Mouse (Mus musculus) bone marrow macrophage, adult 2 months (primary cell): Measurements from ENCODE around the gene Galnt7. TPM values are rescaled to one million over a fixed set of nuclear protein-coding genes. Genes with fewer than 3 reads are reported as not detected.
A peak's percentile ranks its signal among the peaks of the same experiment; 100 is the strongest.

Experiments used
- H3K27ac ChIP-seq: 2 replicates; pipeline ENCODE4 v1.5.1; 2012; ENCODE audit warnings: low read depth, low read length; ENCODE audit not compliant: insufficient read depth
- H3K4me1 ChIP-seq: 2 replicates; pipeline ENCODE4 v1.6.1; 2012; ENCODE audit warnings: low read length; ENCODE audit not compliant: control insufficient read depth, insufficient read depth
- H3K4me3 ChIP-seq: 2 replicates; pipeline ENCODE4 v1.5.1; 2012; ENCODE audit warnings: mild to moderate bottlenecking, low read length, moderate library complexity; ENCODE audit not compliant: insufficient read depth
- CTCF ChIP-seq: IDR thresholded peaks from 2 replicates; pipeline ENCODE4 v1.5.1; 2012; ENCODE audit warnings: low read depth, mild to moderate bottlenecking, low read length, moderate library complexity
- POLR2A ChIP-seq: IDR thresholded peaks from 2 replicates; pipeline ENCODE4 v1.6.1; 2012; ENCODE audit warnings: mild to moderate bottlenecking, low read depth, low read length, borderline replicate concordance
- polyA plus RNA-seq: library from polyadenylated mRNA; stranded (reverse); fragments of >200 nt; gene quantifications from 2 replicates; pipeline ENCODE4 v1.2.4, GENCODE M21; 2012; ENCODE audit not compliant: missing spikeins, insufficient read depth, insufficient read length

Gene Galnt7
- polyA plus RNA-seq, 1 experiment, result 24.7 TPM

DNA sequence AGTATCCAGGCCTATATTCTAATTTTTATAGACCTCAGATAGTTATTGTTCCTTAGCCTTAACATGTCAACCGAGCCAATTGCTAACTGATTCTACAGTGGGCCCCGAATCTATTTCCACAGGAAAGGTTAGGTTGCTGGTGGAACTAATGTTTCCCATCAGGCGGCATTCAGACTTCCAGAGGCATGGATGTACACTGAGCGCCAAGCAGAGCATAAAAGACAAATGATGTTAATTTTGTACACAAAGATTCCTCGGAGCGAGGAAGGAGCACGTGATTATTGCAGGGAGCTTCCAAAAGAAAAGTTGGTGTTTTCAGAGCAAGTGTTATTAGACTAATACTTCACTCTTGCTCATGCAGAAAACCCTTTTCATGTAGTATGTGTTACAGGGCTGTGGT, 21.1 kb downstream of the Galnt7 start:
- H3K4me3 ChIP-seq, result no peak overlapping the region
- H3K4me1 ChIP-seq, result peaks cover 18% of the 10 kb centered on the region
- TF ChIP-seq POLR2A (no peak), CTCF (no peak)
- H3K27ac ChIP-seq, result no peak overlapping the region

DNA sequence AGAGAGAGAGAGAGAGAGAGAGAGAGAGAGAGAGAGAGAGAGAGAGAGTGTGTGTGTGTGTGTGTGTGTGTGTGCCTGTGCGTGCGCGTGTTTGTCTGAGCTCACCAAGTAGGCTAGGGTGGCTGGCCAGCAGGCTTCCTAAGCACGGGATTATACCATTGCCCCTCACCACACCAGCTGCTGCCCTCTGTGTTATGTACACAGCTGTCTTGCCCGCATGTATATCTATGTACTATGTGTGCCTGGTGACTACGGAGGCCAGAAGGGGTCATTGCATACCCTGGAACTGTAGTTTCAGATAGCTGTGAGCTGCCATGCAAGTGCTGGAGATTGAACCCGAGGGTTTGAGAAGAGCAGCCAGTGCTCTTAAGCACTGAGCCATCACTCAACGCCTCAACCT, 22.7 kb downstream of the Galnt7 start:
- TF ChIP-seq POLR2A (no peak), CTCF (no peak)
- peaks cover 16% of the 10 kb centered on the region for H3K4me1 ChIP-seq
- H3K27ac ChIP-seq, result no peak overlapping the region
- H3K4me3 ChIP-seq, result no peak overlapping the region

DNA sequence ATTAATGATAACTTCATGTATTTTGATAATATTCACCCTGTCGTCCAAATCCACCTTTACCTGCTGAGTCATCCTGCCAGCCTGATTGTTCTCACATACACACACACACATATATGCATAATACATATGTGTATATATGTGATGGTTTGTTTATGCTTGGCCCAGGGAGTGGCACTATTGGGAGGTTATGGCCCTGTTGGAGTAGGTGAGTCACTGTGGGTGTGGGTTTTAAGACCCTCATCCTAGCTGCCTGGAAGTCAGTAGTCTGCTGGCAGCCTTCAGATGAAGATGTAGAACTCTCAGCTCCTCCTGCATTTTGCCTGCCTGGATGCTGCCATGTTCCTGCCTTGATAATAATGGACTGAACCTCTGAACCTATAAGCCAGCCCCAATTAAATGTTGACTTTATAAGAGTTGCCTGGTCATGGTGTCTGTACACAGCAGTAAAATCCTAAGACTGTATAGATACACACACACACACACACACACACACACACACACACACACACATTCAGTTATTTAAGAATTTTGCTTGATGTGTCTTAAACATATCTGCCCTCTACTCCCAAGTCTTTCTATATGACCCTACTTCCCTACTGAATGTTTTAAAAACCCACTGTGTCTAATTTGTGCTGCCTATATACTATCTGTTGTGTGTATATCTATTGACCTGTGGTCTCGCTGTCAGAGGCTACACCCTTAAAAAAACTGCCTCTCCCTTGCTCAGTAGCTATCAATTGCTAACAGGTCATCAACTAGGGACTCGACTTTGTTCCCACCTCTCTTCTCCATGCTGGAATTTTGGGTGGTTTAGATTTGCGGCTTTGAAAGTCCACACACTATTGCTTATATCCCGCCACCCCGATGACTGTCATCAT, 23.8 kb downstream of the Galnt7 start:
- H3K27ac ChIP-seq, result no peak overlapping the region
- no peak for TF ChIP-seq POLR2A
- TF ChIP-seq CTCF, result no peak
- H3K4me1 ChIP-seq, result peaks cover 16% of the 10 kb centered on the region
- H3K4me3 ChIP-seq, result no peak overlapping the region

DNA sequence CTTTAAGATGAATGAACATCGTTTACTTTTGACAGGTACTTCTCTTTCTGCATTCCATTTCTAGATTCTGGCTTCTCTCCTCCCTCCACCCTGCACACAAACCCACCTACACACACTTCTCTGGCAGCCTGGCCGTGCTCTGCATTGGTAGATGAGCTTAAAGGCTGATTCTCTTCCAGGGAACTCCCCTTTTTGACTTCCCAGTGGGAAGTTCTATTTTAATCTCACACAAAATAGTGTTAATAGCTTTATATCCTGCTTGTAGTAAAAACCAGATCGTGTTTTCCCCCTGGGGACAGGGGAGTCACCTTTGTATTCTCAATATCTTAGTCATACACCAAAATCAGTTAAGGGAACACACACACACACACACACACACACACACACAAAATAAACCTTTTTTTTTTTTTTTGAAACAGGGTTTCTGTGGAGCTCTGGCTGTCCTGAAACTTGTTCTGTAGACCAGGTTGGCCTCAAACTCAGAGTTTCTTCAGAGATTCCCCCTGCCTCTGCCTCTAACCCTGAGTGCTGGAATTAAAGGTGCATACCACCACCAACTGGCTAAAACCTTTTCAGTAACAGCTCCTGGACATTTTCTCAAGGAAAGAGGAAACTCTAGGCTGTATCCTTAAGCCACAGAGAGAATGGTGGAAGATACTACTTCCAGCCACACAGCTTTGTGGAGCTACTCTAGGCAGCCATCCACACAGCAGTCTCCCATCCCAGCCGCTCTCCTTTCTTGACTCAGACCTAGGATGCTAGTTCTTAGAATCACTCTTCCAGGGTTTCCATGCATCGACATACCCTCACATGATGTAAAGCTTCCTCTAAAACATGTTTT, 24.7 kb downstream of the Galnt7 start:
- no peak for TF ChIP-seq CTCF
- no peak for TF ChIP-seq POLR2A
- peaks cover 19% of the 10 kb centered on the region for H3K4me1 ChIP-seq
- no peak overlapping the region for H3K4me3 ChIP-seq
- H3K27ac ChIP-seq, result no peak overlapping the region

DNA sequence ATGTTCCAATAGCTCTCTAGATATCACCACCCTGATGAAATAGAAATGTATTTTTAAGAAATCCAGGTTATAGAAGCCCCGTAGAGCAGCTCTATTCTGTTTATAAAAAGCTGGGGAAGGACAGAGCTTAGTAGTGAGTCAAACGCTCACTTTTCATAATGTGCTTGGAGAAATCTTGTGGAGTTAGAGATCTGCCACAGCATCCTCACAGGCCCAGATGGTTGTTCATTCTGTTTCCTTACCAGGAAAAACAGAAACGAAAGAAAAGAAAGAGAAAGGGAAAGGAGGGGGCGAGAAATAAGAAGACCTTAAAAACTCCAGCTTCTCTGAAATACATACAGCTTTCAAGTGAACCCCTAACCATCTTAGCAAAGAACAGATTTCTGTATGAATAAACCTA, 28.9 kb downstream of the Galnt7 start:
- peaks cover 22% of the 10 kb centered on the region for H3K4me1 ChIP-seq
- H3K27ac ChIP-seq, result no peak overlapping the region
- TF ChIP-seq CTCF (no peak), POLR2A (no peak)
- no peak overlapping the region for H3K4me3 ChIP-seq

DNA sequence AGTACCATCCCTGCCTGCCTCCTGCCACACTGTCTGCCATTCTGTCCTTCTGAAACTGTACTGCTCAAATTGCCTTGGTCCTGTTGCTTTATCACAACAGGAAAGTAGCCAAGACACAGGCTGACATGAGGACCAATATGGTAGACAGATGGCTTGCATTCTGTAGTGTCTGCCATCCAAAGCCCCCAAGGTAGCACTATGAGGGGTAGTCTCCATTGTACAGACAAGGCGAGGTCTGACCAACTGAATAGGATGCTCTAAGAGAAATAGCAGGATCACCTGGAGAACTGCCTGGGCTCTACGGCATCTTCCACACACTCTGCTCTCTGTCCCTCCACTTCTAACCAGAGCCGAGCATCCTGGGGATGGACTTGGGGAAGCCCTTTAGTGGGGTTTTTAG, 29.8 kb downstream of the Galnt7 start:
- no peak for TF ChIP-seq CTCF
- no peak for TF ChIP-seq POLR2A
- Histone ChIP-seq H3K4me3 (no peak overlapping the region), H3K27ac (peak overlapping the region; percentile 12; the same call in 1 of the 2 replicates), H3K4me1 (peaks cover 13% of the 10 kb centered on the region)

DNA sequence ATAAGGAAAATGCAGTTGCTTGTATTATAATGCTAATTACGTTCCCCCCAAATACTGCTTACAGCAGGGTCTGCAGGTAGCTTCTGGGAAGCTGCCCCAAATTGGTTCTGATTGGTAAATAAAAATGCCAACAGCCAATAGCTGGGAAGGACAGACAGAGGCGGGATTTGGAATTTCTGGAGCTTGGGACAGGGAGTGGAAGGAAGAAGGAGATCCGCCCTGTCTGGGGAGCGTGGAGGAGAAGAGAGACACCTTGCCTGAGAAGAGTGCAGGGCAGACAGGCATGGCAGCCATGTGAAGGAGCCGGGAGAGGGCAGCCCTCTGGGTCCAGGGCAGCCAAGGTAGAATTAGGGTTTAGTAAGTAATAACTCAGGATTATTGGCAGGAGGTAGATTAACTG, 35.9 kb downstream of the Galnt7 start:
- TF ChIP-seq POLR2A (no peak), CTCF (no peak)
- Histone ChIP-seq H3K4me3 (no peak overlapping the region), H3K4me1 (peaks cover 3% of the 10 kb centered on the region), H3K27ac (no peak overlapping the region)

DNA sequence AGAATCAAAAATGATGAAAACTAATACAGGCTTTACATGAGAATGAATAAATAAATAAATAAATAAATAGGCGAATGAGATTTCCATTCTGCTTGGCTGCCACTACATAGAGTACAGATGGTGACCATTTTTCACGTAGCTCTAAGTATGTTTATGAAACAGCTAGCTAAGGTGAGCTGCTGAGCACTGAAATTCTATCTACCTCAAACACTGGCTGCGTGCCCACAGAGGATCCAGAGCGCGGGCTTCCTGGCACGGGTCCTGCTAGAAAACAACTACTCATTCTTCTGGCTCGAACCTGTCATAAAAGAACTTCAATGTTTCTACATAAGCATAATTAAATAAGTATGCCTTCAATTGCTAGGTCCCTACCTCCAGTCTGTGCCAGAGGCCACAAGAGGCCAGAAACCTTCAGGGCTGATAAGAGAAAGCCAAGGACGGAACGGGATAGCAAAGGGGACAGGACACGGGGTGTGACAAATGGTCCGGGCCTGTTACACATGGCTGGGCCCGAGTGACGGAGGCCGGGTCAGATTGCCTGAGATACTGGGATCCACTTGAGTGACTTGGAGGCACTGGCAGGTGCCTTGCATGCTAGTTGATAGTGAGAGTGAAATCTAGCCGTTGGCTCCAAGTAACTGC, 37.7 kb downstream of the Galnt7 start:
- TF ChIP-seq CTCF (no peak), POLR2A (no peak)
- Histone ChIP-seq H3K4me3 (no peak overlapping the region), H3K4me1 (peaks cover 6% of the 10 kb centered on the region), H3K27ac (no peak overlapping the region)

DNA sequence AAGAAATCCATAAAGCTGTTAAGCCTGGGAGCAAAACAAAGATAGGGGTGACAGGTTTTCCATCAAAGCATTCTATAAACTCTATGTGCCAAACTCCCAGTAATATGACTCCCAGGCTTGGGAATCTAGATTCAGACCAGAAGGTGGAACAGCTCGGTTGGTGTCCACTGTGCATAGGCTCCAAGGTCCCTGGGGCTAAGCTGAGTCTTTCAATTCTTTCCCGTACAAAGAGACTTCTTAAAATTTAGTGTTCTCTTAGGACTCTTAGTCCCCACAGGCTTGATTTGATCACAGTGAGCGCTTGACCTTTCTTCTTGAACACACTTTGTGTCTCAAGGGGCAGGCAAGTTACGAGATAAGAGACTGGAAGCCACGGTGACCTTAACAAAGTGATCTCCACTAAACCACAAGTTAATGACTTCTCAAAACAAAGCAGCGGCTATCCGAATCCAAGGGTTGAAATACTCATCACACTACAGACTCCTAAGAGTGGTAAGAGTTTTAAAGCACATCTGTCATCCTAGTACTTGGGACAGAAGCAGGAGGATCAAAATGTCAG, 41.3 kb downstream of the Galnt7 start:
- Histone ChIP-seq H3K4me3 (no peak overlapping the region), H3K27ac (no peak overlapping the region), H3K4me1 (peaks cover 14% of the 10 kb centered on the region)
- TF ChIP-seq POLR2A (no peak), CTCF (no peak)
